Mouse (Mus musculus): ENCODE measurements around the gene Pip4p1.
"Not testable (repeated sequence)": the region's sequence is repeated elsewhere in the genome, so short reads cannot be mapped to it uniquely, and the experiment has no call there.

Gene Pip4p1

GRCm38 (mm10) chr14:50930754-50931492 is at the start of gene Pip4p1, which contains the start of gene Pnp:
Gene Pip4p1, minus strand, starts transcription at chr14:50930856.
Gene Pnp, plus strand, starts transcription at chr14:50931082.
- peak; percentile 100 for DNase-seq

DNA sequence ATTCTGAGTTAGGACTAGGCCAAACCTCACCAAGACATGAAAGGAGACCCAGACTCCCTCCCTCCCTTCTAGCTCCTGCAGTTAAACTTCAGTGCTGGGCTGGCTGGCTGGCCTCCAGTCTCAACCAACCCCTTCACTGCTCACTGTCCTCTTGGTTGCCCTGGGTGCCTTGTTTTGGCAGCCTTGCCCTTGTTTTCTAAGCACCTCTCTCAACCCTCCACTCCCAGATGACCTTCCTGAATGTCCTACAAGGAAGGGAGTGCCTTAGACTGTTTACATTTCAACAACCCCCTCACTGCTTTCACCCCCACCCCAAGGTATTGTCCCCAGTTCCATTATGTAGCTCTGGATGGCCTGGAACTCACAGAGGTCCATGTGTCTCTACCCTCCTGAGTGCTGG is 49.0 kb upstream of the Pip4p1 start:
- peak; percentile 39 for DNase-seq

DNA sequence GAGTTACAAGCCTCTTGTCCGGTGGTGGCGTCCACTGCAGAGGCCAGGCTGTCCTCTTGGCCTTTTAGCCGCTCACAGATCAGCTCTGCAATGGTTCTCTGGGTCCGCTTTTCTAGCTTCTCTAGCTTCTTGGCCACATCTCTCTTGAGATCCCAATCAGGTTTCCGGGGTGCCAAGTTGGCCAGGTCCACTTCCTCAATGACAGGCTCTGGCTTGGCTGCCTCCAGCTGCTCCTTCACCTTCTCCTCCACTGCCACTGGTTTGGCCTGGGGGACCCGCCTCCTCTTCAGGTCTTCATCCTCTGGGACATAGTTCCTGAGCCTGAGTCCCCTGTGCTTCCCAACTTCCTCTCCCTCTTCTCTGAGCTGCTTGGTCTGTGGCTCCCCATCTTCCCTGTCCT is 47.8 kb upstream of the Pip4p1 start:
- not testable (repeated sequence) for DNase-seq

DNA sequence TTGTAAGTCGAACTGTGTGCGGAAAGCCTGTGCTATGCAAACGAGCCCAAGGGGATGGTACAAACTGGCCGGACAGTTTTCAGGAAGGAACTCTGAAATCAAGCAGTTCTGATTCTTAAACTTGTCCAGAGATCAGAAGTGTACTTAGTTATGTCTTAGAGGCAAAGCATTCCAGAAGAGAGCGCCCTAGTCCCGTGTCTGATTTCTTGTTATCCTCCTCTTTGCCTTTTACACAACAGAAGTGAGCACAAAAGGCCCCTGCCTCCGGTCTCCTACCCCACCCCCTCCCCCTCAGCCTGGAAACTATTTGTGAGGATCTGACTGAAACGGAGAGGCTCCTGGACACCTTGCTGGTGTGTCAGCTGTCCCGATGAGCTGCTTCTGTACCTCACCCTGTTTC is 46.0 kb upstream of the Pip4p1 start:
- DNase-seq: peak; percentile 50

- DNase-seq: no peak
Observed at GRCm38 (mm10) chr14:50975001-50975400, 44.3 kb upstream of the Pip4p1 start.

DNA sequence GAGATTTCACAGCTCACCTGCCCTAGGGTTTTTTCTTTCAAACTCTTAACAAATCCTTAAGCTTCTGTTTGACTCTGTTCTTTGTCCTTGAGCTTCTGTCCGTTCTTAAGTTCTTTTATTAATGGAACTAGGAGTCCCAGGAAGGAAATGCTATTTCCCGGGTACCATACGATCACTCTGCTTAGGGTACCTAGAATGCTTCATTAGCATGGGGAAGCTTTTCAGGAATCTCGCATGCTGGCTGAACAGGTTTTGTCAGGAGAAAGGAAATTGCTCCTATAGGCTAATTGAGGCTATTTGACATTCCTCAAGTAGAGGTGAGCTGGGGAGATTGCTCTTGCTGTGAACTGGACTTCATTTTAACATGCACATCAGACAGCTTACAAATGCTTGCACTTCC is 43.0 kb upstream of the Pip4p1 start:
- no peak for DNase-seq

- DNase-seq: not testable (repeated sequence)
Observed at GRCm38 (mm10) chr14:50973054-50973453, 42.4 kb upstream of the Pip4p1 start.

GRCm38 (mm10) chr14:50970822-50971221 is 40.2 kb upstream of the Pip4p1 start:
- DNase-seq: no peak

DNA sequence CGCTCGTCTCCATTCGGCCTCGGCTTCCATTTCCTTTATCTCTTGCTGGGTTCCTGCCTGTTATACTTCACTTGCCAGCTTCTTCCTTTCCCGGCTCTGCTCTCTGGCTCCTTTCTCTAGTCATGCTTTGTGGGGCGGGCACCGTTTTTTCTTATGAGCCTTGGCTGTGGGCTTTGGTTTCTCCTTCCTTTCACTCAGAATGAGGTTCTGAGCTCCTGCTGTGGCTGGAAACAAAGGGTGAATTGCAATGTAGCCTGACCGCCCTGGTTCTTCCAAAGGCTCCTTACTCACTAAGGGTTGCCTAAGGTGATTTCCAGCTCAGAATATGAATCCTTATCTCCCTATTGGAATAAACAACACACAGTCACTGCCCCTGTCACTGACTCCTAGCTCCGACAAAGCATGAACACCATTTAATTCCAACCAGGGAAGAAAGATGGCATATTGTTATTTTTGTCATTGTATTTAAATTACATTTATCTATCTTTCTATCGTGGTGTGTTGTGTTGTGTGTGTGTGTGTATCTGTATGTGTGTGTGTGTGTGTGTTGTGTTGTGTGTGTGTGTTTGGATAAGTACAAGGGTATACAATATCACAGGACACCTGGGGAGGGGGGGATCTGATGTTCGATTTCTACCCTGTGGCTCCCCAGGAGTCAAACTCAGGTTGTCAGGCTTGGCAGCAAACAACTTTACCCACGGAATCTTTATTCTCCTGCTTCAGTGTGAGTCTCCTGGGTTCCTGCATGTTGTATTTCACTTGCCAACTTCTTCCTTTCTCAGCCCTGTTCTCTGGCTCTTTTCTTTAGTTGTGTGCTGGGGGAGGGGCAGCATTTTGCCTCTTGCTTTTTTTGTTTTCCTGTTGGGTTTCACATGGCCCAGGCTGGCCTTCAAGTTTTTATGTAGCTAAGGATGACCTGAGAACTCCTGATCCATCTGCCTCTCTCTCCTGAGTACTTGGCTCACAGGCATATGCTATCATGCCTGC is 39.2 kb upstream of the Pip4p1 start:
- no peak for DNase-seq

- no peak for DNase-seq
Observed at GRCm38 (mm10) chr14:50969041-50969440, 38.4 kb upstream of the Pip4p1 start.

- DNase-seq: no peak
Observed at GRCm38 (mm10) chr14:50968216-50968980, 37.7 kb upstream of the Pip4p1 start.

DNA sequence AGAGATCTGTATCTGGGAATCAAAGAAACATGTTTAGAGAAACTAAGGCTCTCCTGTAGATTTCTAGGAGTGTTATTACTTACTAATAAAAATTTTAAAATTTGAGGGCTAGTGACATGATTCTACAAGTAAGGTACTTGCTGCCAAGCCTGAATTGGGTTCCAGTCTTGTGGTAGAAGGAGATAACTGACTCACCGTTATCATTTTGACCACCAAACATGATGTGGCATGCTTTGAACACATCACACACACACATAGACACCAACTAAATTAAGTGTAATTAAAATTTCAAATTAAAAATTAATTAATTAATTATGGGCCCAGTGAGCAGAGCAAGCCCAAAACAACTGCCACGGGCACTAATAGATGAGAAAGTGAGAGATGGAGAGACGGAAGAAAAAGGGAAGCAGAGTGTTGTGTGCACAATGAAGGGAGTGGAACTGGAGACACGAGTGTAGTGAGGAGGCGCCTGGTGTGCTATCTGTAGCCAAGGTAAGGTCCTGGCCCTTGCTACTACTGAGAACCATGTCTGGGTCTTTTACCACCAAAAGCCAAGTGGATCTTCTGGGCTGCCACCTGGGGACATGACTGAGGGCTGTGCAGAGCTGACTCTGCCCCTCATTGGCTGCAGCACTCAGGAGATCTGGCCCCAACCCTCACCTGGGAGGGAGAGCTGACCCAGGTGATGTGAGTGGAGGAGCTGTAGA is 27.8 kb upstream of the Pip4p1 start:
- not testable (repeated sequence) for DNase-seq

DNA sequence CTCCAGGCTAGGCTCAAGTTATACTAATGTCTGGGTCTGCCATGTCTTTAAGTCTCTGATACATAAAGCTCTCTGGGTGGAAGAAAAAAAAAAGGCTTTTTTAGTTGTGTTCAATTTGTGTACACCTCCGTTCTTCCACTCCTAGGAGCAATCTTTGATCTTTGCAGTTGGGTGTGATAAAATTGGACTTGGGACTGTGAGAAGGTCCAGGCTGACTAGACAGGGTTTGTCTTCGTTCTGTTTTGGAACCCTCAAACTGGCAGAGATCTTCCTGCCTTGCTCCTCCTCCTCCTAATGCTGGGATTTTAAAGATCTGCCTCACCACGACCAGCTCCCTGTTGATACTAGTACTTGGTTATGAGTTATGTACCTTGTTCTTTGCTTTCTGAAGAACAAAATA is 26.5 kb upstream of the Pip4p1 start:
- DNase-seq: peak; percentile 52

GRCm38 (mm10) chr14:50956724-50957123 is 26.1 kb upstream of the Pip4p1 start:
- not testable (repeated sequence) for DNase-seq

GRCm38 (mm10) chr14:50955942-50956508 is 25.4 kb upstream of the Pip4p1 start, which contains the start of gene Pnp2:
Gene Pnp2, plus strand, starts transcription at chr14:50955992.
- peak; percentile 62 for DNase-seq

GRCm38 (mm10) chr14:50955487-50955886 is 24.8 kb upstream of the Pip4p1 start:
- DNase-seq: no peak

GRCm38 (mm10) chr14:50945526-50945925 is 14.9 kb upstream of the Pip4p1 start:
- DNase-seq: peak; percentile 52

DNA sequence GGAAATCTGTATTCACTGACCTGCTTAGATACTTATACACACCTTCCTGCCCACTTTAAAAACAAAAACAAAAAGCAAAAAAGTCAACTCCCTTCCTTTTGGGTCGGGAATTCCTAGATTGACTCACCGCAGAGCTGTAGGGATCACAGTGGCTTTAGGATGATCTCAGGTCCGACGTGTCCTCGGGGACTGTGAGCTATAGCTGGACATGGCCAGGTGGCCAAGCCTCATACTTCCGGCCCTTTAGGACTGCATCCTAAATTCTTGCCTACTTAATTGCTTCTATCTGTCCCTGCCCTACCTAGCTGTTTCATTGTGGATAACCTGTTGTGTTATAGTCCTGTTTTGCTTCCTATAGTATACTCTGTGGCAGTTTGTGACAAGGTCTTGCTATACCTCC is 14.4 kb upstream of the Pip4p1 start:
- not testable (repeated sequence) for DNase-seq

GRCm38 (mm10) chr14:50944668-50945033 is 14.0 kb upstream of the Pip4p1 start:
- not testable (repeated sequence) for DNase-seq

DNA sequence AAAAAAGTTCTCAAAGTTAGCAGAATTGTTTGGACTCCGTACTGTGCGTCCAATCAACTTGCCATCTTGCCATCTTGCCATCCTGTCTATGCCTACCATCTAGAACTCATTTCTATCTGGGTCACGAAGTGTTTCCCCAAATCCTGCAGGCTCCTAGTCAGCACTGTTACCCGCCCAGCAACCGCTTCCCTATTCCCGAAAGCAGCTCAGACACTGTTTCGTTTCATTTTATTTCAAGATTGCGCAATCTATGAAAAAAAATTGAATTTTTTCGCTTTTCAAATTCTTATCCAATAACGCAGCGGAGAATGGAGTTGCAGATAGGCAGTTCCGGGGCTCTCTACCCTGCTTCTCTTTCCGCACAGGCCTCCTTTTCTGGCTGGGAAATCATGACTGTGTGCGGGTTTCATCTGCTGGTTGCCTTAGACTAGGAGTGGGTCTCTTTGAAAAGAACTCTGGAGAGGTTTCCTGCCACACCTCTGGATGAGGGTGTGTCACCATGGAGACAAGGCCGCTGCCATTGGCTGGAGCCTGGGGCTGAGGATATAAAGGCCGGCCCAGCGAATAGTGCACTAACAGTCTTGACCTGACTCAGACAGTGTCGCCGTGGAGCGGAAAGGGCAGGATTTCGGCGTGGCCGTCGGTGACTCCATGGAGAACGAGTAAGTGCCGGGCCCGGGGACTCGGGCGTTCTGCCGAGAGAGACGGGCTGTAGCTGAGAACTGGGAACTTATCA is 13.4 kb upstream of the Pip4p1 start, which contains the start of gene Gm49342:
Gene Gm49342, plus strand, starts transcription at position 586 of the 736 bp plus-strand sequence.
- peak; percentile 97 for DNase-seq

DNA sequence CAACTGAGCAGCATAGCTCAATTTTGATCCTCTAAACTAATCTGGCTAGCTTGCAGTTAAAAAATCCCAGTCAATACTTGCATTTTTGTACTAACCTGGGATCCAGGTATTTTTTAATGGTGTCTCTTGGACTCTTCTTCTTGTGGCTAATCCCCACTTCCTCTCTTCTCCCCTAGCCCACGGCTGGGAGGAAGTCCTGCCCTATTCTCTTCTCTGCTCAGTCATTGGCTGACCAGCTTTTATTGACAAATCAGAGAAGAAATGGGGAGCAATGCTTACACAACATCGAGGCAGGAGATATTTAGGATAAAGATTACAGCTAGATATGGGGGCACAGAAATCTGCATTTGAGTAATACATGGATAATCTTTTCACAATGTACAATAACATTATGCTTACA is 8.3 kb upstream of the Pip4p1 start:
- no peak for DNase-seq

All from kidney, adult 9 months (tissue).